Mouse (Mus musculus): Measurements from ENCODE around the gene L1cam.
A peak's percentile ranks its signal among the peaks of the same experiment; 100 is the strongest.

The L1cam gene

DNA sequence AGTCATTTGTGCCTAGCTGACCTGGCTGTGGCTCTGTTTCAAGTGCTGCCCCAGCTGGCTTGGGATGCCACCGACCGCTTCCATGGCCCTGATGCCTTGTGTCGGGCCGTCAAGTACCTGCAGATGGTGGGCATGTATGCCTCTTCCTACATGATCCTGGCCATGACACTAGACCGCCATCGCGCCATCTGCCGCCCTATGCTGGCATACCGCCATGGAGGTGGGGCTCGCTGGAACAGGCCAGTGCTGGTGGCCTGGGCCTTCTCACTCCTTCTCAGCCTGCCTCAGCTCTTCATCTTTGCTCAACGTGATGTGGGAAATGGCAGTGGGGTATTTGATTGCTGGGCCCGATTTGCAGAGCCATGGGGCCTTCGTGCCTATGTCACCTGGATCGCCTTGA is 3.1 kb downstream of the L1cam start:
- no peak for TF ChIP-seq POU5F1 (IDR thresholded peaks at IDR 0.05; ENCODE audit: borderline replicate concordance, low read length)
- TF ChIP-seq NANOG (IDR thresholded peaks at IDR 0.05; ENCODE audit: borderline replicate concordance, low read length): no peak
- no peak for TF ChIP-seq CTCF (conservative IDR thresholded peaks at IDR 0.05; ENCODE audit: low read length)
- H3K36me3 ChIP-seq (ENCODE audit: insufficient read depth, low read length): no peaks in the 10 kb centered on the region

DNA sequence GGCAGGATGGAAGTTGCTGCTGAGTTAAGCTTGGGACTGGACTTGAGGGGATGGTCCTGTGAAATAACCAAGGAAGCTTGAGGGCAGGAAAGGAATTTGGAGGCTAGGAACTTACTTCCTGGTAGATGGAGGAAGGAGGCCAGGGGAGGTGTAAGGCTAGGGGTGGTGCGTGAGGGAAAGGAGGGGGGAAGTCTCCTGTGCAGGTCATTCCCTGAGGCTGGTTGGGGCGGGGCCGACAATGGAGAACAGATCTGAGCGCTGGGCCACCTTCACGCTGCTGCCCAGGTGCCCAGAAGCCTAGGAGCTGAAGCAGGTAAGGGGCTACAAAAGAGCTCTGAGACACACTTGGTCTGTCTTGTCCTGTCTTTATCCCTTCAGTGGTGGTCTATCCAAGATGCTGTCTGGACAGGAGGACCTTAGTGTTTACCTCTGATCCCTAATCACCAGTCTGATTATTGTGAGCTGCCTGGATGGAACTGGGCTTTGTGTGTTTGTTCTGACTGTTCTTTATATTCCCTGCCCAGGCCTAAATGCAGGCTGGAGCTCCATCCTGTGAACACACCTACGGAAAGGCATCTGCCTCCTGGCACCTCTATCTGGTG is 4.3 kb downstream of the L1cam start, which contains the start of gene Avpr2:
TSS of gene Avpr2 (plus strand) at position 552 of the 602 bp plus-strand sequence.
- Histone ChIP-seq H3K36me3 (ENCODE audit: insufficient read depth, low read length) (no peaks in the 10 kb centered on the region), H3K4me3 (replicated peaks; ENCODE audit: low read length) (peak within 1 kb of the TSS; percentile 17; the same call in 1 of the 2 replicates)

More for the DNA sequence above, 3.1 kb downstream of the L1cam start:
- Histone ChIP-seq H3K4me1 (replicated peaks; ENCODE audit: low read depth, low read length) (no peaks in the 10 kb centered on the region), H3K9me3 (ENCODE audit: low read length) (no peaks in the 10 kb centered on the region), H3K4me3 (replicated peaks; ENCODE audit: low read length) (peak overlapping the region; percentile 17; the same call in 1 of the 2 replicates), H3K27me3 (ENCODE audit: insufficient read depth, low read length) (no peaks in the 10 kb centered on the region)

DNA sequence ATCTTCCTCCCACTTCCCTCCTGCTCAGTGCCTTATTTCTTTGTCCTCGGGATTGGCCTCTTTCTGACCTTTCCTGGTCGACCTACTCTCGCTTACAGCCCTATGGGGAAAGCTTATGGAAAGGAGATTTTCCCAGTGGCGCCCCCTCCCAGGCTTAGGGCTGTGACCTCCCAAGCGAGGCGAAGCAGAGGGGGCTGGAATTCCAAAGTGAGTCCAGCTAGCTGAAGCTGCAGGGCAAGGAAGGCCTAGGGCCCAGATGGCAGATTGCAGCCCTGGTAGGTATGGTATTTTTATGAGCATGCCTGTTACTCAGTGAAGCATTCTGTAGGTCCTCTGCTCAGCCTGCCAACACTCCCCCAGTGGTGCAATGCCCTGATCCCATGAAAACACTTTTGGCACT is 14.4 kb downstream of the L1cam start:
- Histone ChIP-seq H3K4me3 (replicated peaks; ENCODE audit: low read length) (peak overlapping the region; percentile 77; the same call in 1 of the 2 replicates), H3K36me3 (ENCODE audit: insufficient read depth, low read length) (no peaks in the 10 kb centered on the region), H3K4me1 (replicated peaks; ENCODE audit: low read depth, low read length) (peaks cover 19% of the 10 kb centered on the region), H3K9me3 (ENCODE audit: low read length) (no peaks in the 10 kb centered on the region), H3K27me3 (ENCODE audit: insufficient read depth, low read length) (peaks cover 43% of the 10 kb centered on the region)
- TF ChIP-seq POU5F1 (IDR thresholded peaks at IDR 0.05; ENCODE audit: borderline replicate concordance, low read length) (no peak), CTCF (conservative IDR thresholded peaks at IDR 0.05; ENCODE audit: low read length) (no peak), NANOG (IDR thresholded peaks at IDR 0.05; ENCODE audit: borderline replicate concordance, low read length) (no peak)

More for the DNA sequence above, 4.3 kb downstream of the L1cam start, which contains the start of gene Avpr2:
- Histone ChIP-seq H3K9me3 (ENCODE audit: low read length) (no peaks in the 10 kb centered on the region), H3K27me3 (ENCODE audit: insufficient read depth, low read length) (no peaks in the 10 kb centered on the region), H3K4me1 (replicated peaks; ENCODE audit: low read depth, low read length) (no peaks in the 10 kb centered on the region)
- TF ChIP-seq NANOG (IDR thresholded peaks at IDR 0.05; ENCODE audit: borderline replicate concordance, low read length) (no peak), CTCF (conservative IDR thresholded peaks at IDR 0.05; ENCODE audit: low read length) (no peak), POU5F1 (IDR thresholded peaks at IDR 0.05; ENCODE audit: borderline replicate concordance, low read length) (no peak)

DNA sequence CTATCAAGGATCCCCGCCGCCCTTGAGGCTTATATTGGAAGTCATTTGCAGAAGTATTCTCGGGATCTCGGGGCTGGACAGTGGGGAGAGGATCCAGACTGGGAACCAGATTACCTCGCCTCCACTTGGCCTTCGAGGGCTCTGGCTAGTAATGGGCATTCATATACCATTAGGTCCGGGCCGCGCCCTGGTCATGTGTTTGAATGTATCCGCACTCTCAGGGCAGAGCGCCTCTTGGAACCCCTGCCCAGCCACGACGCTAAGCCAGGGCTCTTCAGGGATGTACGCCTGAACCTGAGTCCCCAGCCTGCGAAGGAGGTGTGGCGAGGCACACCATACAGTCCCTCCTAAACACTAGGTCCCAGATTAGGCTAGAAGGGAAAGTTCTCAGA is 14.9 kb downstream of the L1cam start:
- no peaks in the 10 kb centered on the region for H3K9me3 ChIP-seq (ENCODE audit: low read length)
- peak overlapping the region; percentile 77 for H3K4me3 ChIP-seq (replicated peaks; ENCODE audit: low read length)
- H3K36me3 ChIP-seq (ENCODE audit: insufficient read depth, low read length): no peaks in the 10 kb centered on the region
- peaks cover 19% of the 10 kb centered on the region for H3K4me1 ChIP-seq (replicated peaks; ENCODE audit: low read depth, low read length)
- TF ChIP-seq POU5F1 (IDR thresholded peaks at IDR 0.05; ENCODE audit: borderline replicate concordance, low read length) (no peak), NANOG (IDR thresholded peaks at IDR 0.05; ENCODE audit: borderline replicate concordance, low read length) (no peak), CTCF (conservative IDR thresholded peaks at IDR 0.05; ENCODE audit: low read length) (no peak)
- peaks cover 44% of the 10 kb centered on the region for H3K27me3 ChIP-seq (ENCODE audit: insufficient read depth, low read length)

- peak overlapping the region; percentile 77 for H3K4me3 ChIP-seq (replicated peaks; ENCODE audit: low read length)
- H3K4me1 ChIP-seq (replicated peaks; ENCODE audit: low read depth, low read length): peaks cover 19% of the 10 kb centered on the region
- TF ChIP-seq POU5F1 (IDR thresholded peaks at IDR 0.05; ENCODE audit: borderline replicate concordance, low read length) (no peak), NANOG (IDR thresholded peaks at IDR 0.05; ENCODE audit: borderline replicate concordance, low read length) (no peak), CTCF (conservative IDR thresholded peaks at IDR 0.05; ENCODE audit: low read length) (no peak)
- H3K36me3 ChIP-seq (ENCODE audit: insufficient read depth, low read length): no peaks in the 10 kb centered on the region
- peaks cover 44% of the 10 kb centered on the region for H3K27me3 ChIP-seq (ENCODE audit: insufficient read depth, low read length)
- H3K9me3 ChIP-seq (ENCODE audit: low read length): no peaks in the 10 kb centered on the region
These were observed 15.5 kb downstream of the L1cam start for GRCm38 (mm10) chrX:73880194-73881035.

GRCm38 (mm10) chrX:73877014-73877413 is 18.9 kb downstream of the L1cam start:
- TF ChIP-seq NANOG (IDR thresholded peaks at IDR 0.05; ENCODE audit: borderline replicate concordance, low read length) (no peak), POU5F1 (IDR thresholded peaks at IDR 0.05; ENCODE audit: borderline replicate concordance, low read length) (no peak), CTCF (conservative IDR thresholded peaks at IDR 0.05; ENCODE audit: low read length) (no peak)
- Histone ChIP-seq H3K4me3 (replicated peaks; ENCODE audit: low read length) (no peak overlapping the region), H3K27me3 (ENCODE audit: insufficient read depth, low read length) (peaks cover 42% of the 10 kb centered on the region), H3K4me1 (replicated peaks; ENCODE audit: low read depth, low read length) (peaks cover 19% of the 10 kb centered on the region), H3K9me3 (ENCODE audit: low read length) (no peaks in the 10 kb centered on the region), H3K36me3 (ENCODE audit: insufficient read depth, low read length) (no peaks in the 10 kb centered on the region)

DNA sequence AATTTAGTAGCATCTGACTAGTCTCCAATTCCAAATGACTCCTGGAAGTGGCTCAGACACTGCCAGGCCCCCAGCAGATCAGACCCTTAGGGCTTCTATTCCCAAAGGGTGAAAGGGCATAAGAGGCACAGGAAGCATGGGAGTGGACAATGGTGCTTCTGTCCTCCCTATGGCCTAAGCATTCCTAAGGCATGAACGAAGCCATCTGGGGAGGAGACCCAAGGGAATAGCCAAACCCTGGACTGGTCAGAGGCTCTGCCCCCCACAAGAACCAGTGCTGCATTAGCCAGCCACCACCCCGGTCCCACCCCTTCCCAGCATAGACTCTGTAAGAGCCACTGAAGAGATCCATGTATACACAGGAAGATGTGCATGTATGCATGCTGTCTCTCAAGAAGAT is 20.0 kb downstream of the L1cam start:
- Histone ChIP-seq H3K9me3 (ENCODE audit: low read length) (no peaks in the 10 kb centered on the region), H3K36me3 (ENCODE audit: insufficient read depth, low read length) (no peaks in the 10 kb centered on the region), H3K27me3 (ENCODE audit: insufficient read depth, low read length) (peaks cover 33% of the 10 kb centered on the region), H3K4me3 (replicated peaks; ENCODE audit: low read length) (no peak overlapping the region), H3K4me1 (replicated peaks; ENCODE audit: low read depth, low read length) (peaks cover 9% of the 10 kb centered on the region)
- TF ChIP-seq CTCF (conservative IDR thresholded peaks at IDR 0.05; ENCODE audit: low read length) (no peak), POU5F1 (IDR thresholded peaks at IDR 0.05; ENCODE audit: borderline replicate concordance, low read length) (no peak), NANOG (IDR thresholded peaks at IDR 0.05; ENCODE audit: borderline replicate concordance, low read length) (no peak)

DNA sequence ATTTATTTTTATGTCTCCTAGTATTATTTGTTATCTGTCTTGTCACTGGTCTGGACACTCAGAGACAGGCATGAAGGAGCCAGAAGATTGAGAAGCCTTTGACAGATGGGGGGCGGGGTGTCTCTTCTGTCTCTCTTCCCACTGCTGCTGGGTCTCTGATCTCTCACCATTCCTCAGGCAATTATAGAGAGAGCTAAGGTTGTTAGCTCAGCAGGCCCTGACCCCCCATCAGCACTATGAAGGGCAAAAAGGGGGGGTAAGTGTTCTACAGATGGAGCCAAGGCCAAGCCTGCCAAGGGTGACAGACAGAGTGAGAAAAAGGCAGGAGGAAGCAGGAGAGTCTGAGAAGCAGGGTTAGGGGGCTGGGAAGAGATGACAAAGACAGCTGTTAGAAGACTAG is 23.9 kb downstream of the L1cam start:
- no peaks in the 10 kb centered on the region for H3K4me1 ChIP-seq (replicated peaks; ENCODE audit: low read depth, low read length)
- H3K4me3 ChIP-seq (replicated peaks; ENCODE audit: low read length): no peak overlapping the region
- no peaks in the 10 kb centered on the region for H3K36me3 ChIP-seq (ENCODE audit: insufficient read depth, low read length)
- peaks cover 6% of the 10 kb centered on the region; the same call in 1 of the 2 replicates for H3K27me3 ChIP-seq (ENCODE audit: insufficient read depth, low read length)
- no peaks in the 10 kb centered on the region for H3K9me3 ChIP-seq (ENCODE audit: low read length)
- TF ChIP-seq NANOG (IDR thresholded peaks at IDR 0.05; ENCODE audit: borderline replicate concordance, low read length): no peak
- TF ChIP-seq CTCF (conservative IDR thresholded peaks at IDR 0.05; ENCODE audit: low read length): no peak
- TF ChIP-seq POU5F1 (IDR thresholded peaks at IDR 0.05; ENCODE audit: borderline replicate concordance, low read length): no peak
